Mouse (Mus musculus): ENCODE measurements around the gene Sucnr1.

DNA sequence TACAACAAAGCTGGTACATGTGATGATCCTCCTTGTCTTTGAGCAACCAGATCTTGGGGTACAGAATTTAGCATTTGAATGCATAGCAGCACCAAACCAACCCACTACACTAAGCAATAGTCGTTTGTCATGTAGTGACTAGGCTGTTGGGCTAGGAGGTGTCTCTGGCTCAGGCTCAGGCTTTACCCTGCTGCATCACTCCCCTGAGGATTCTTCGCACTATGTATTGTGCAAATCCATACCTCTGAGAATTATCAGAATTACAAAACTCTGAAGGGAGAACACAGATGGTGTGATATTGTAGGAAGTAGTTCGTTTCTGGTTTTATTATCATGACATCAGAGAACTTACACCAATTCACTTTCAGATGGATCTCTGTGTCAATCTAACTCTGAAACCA, 15.3 kb downstream of the Sucnr1 start:
- no peak for TF ChIP-seq GATA1 (IDR thresholded peaks at IDR 0.05; ENCODE audit: low read length)
- no peak for TF ChIP-seq TAL1 (IDR thresholded peaks at IDR 0.05; ENCODE audit: low read length)

Measured in erythroblast, embryonic 14.5 days (primary cell).